Mouse (Mus musculus) liver, embryonic 14.5 days (tissue): ENCODE data around the gene Tmem51.

Experiments
- CTCF ChIP-seq: IDR thresholded peaks from 2 replicates; pipeline ENCODE4 v1.5.1; 2016; ENCODE audit warnings: antibody characterized with exemption, low read depth, control low read depth
- EP300 ChIP-seq: IDR thresholded peaks from 2 replicates; pipeline ENCODE4 v1.6.1; 2016; ENCODE audit warnings: antibody characterized with exemption, low read depth

- TF ChIP-seq CTCF = peak; percentile 72
- no peak for TF ChIP-seq EP300
These were observed 358 bp downstream of the Tmem51 start for GRCm38 (mm10) chr4:142083762-142084130.
